Mouse (Mus musculus): ENCODE data around the gene Eif4e3.

Eif4e3 gene

GRCm38 (mm10) chr6:99663232-99663631 is 3.3 kb downstream of the Eif4e3 start:
- no peak for DNase-seq

- no peak for DNase-seq
Measured at GRCm38 (mm10) chr6:99660443-99660842, 6.1 kb downstream of the Eif4e3 start.

- no peak for DNase-seq
Measured at GRCm38 (mm10) chr6:99658586-99658985, 8.0 kb downstream of the Eif4e3 start.

GRCm38 (mm10) chr6:99656088-99656487 is 10.5 kb downstream of the Eif4e3 start:
- no peak for DNase-seq

GRCm38 (mm10) chr6:99655488-99655887 is 11.1 kb downstream of the Eif4e3 start:
- no peak for DNase-seq

- no peak for DNase-seq
Measured at GRCm38 (mm10) chr6:99654343-99654742, 12.2 kb downstream of the Eif4e3 start.

- no peak for DNase-seq
Measured at GRCm38 (mm10) chr6:99652341-99652740, 14.2 kb downstream of the Eif4e3 start.

GRCm38 (mm10) chr6:99649307-99649706 is 17.3 kb downstream of the Eif4e3 start:
- DNase-seq, result no peak

- DNase-seq, result no peak
Measured at GRCm38 (mm10) chr6:99646344-99646743, 20.2 kb downstream of the Eif4e3 start.

- no peak for DNase-seq
Measured at GRCm38 (mm10) chr6:99644876-99645275, 21.7 kb downstream of the Eif4e3 start.

GRCm38 (mm10) chr6:99644386-99644785 is 22.2 kb downstream of the Eif4e3 start:
- no peak for DNase-seq

- DNase-seq, result peak; percentile 86
Measured at GRCm38 (mm10) chr6:99643439-99644199, 23.0 kb downstream of the Eif4e3 start.

- DNase-seq, result no peak
Measured at GRCm38 (mm10) chr6:99637456-99637855, 29.1 kb downstream of the Eif4e3 start.

- DNase-seq, result no peak
Measured at GRCm38 (mm10) chr6:99636801-99637200, 29.8 kb downstream of the Eif4e3 start.

- DNase-seq, result no peak
Measured at GRCm38 (mm10) chr6:99636121-99636520, 30.4 kb downstream of the Eif4e3 start.

GRCm38 (mm10) chr6:99632121-99632980 is 34.2 kb downstream of the Eif4e3 start:
- DNase-seq, result no peak

- no peak for DNase-seq
Measured at GRCm38 (mm10) chr6:99631637-99632036, 34.9 kb downstream of the Eif4e3 start.

- no peak for DNase-seq
Measured at GRCm38 (mm10) chr6:99629726-99630458, 36.7 kb downstream of the Eif4e3 start.

GRCm38 (mm10) chr6:99626347-99626746 is 40.2 kb downstream of the Eif4e3 start:
- no peak for DNase-seq

- DNase-seq, result no peak
Measured at GRCm38 (mm10) chr6:99625803-99626202, 40.8 kb downstream of the Eif4e3 start.

- DNase-seq, result no peak
Measured at GRCm38 (mm10) chr6:99625306-99625705, 41.3 kb downstream of the Eif4e3 start.

GRCm38 (mm10) chr6:99624542-99624941 is 42.0 kb downstream of the Eif4e3 start:
- no peak for DNase-seq

- DNase-seq, result peak; percentile 60
Measured at GRCm38 (mm10) chr6:99623641-99624040, 42.9 kb downstream of the Eif4e3 start.

Data from kidney, postnatal 10 days (tissue).